Mouse (Mus musculus): ENCODE measurements around the gene Fam160b1. TPM values are rescaled to one million over a fixed set of nuclear protein-coding genes. Genes with fewer than 3 reads are reported as not detected.

The Fam160b1 gene
- polyA plus RNA-seq, 1 experiment from 2014 or later, result 14.1 TPM

DNA sequence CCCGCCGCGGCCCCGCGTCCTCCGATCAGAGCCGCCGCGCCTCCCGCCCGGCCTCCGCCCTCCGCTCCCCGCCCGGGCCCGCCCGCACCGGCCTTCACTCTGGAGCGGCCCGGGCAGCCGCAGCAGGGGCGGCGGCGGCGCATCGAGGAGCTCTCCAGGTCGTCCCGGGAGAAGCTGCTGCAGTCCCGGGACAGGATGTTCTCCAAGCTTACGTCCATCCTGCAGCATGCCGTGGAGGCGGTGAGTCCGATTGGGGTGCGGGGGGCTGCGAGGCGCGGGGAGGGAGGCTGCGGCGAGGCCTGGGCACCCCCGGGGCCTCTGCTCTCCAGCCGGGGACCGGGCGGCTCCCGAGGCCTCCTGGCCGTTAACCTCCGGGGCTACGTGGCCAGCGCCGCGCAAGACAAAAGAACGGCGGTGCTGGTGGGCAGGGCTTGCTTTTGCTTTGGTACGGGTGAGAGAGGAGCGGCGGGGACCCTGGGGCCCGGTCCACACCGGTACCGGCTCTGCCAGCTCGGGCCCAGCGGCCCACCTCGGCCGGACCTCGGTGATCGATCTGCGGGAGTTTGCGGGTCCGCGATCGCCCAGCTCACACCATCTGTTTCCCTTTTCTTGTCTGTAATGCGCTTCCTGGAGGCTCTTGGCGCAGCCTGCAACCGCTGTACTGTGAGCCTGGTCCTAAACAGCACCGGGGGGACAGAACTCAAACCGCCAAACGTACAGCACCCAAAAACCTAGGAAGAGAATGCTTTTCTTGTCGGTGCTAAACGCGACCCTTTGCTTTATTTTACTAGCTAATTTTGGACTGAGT, 855 bp downstream of the Fam160b1 start:
- Histone ChIP-seq H3K9me3 (no peaks in the 10 kb centered on the region), H3K36me3 (replicated peaks) (no peaks in the 10 kb centered on the region), H3K4me2 (peak overlapping the region; percentile 64), H3K27me3 (replicated peaks) (no peaks in the 10 kb centered on the region), H3K4me1 (peaks cover 51% of the 10 kb centered on the region), H3K27ac (peak overlapping the region; percentile 96), H3K4me3 (peak overlapping the region; percentile 97), H3K9ac (peak overlapping the region; percentile 97)
- WGBS, result under 1% methylated on average over 63 of the region's 78 CpGs
- peak; percentile 51 for ATAC-seq (replicated peaks)

DNA sequence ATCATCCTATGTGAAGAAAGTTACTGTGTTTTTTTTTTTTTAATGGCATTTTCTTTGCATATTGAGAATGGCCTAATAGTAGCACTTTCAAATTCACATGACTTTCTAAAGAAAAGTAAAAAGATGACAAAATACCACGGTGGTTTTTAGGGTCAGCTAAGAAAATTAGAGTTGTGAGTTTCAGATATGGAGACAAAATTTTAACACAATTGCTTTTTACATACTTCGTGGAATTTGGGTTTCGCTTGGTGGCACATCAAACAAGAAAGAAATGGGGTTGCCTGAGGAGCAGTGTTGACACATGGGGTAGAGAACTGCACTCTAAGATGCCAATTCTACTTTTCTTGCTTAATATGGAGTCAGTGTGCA, 1.4 kb downstream of the Fam160b1 start:
- 11% methylated on average over 3 of the region's 3 CpGs for WGBS
- H3K4me3 ChIP-seq, result peak overlapping the region; percentile 97
- H3K27ac ChIP-seq, result peak overlapping the region; percentile 96

DNA sequence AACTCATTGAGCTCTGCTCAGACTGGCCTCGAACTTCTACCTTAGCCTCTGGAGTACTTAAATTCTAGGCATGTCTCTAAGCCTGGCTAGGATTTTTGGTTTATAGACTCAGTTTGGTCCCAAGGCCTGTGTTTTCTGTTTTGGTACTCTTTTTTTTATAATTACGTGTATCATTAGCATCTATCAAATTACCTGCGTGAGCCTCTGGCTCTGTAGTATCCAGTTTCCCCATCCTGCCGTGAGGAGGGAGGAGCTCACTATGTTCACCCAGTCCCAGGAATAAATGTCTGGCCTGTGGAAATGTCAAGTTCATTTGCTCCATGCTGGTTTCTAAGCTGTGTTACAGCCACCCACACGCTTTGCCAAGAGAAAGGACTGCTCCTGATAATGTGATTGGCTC, 2.1 kb downstream of the Fam160b1 start:
- H3K27me3 ChIP-seq (replicated peaks), result no peaks in the 10 kb centered on the region
- peak overlapping the region; percentile 21 for H3K4me3 ChIP-seq
- H3K27ac ChIP-seq, result no peak overlapping the region
- H3K4me2 ChIP-seq, result peak overlapping the region; percentile 64
- peaks cover 63% of the 10 kb centered on the region for H3K4me1 ChIP-seq
- H3K9me3 ChIP-seq, result no peaks in the 10 kb centered on the region
- H3K36me3 ChIP-seq (replicated peaks), result no peaks in the 10 kb centered on the region
- 34% methylated on average over 5 of the region's 5 CpGs for WGBS
- no peak for ATAC-seq (replicated peaks)
- H3K9ac ChIP-seq, result no peak overlapping the region

More for the DNA sequence above, 1.4 kb downstream of the Fam160b1 start:
- no peak for ATAC-seq (replicated peaks)
- Histone ChIP-seq H3K9me3 (no peaks in the 10 kb centered on the region), H3K36me3 (replicated peaks) (no peaks in the 10 kb centered on the region), H3K27me3 (replicated peaks) (no peaks in the 10 kb centered on the region), H3K9ac (peak overlapping the region; percentile 97), H3K4me2 (peak overlapping the region; percentile 64), H3K4me1 (peaks cover 56% of the 10 kb centered on the region)

DNA sequence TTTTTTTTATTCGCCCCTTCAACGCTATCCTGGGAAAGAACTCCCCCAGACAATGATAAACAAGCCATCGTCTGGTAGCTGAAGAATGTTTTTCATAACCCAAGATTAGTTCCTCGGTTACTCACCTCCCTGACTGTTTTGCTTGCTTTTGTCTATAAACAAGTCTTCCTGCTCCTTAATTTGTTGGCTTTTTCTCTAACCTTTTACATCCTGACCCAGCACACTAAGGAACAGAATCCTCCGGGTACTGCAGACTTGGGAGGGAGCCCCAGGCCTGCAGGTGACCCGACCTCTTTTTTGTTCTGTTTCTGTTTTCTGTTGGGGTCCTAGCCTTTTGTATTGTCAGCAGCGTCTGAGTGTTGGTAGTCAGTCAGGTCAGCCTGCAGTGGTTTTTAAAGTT, 2.6 kb downstream of the Fam160b1 start:
- no peak for ATAC-seq (replicated peaks)
- H3K4me3 ChIP-seq, result peak overlapping the region; percentile 21
- no peaks in the 10 kb centered on the region for H3K27me3 ChIP-seq (replicated peaks)
- H3K4me2 ChIP-seq, result peak overlapping the region; percentile 64
- no peak overlapping the region for H3K27ac ChIP-seq
- H3K36me3 ChIP-seq (replicated peaks), result no peaks in the 10 kb centered on the region
- no peak overlapping the region for H3K9ac ChIP-seq
- 36% methylated on average over 7 of the region's 7 CpGs for WGBS
- peaks cover 68% of the 10 kb centered on the region for H3K4me1 ChIP-seq
- no peaks in the 10 kb centered on the region for H3K9me3 ChIP-seq

DNA sequence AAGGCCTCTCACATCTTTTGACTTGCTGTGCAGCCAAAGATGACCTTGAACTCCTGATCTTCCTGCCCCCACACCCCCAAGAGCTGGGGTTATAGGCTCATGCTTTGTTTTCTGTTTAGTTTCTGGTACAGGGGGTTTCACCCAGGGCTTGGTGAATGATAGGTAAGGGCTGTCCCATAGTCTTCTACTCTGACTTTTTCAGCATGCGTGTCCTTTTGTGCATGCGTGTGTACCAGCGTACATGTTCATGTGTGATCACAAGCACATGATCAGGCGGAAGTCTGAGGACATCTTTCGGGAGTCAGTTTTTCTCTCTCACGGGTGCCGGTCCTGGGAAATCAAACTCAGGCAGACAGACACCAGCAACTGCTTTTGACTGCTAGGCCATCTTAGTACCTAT, 3.1 kb downstream of the Fam160b1 start:
- H3K9ac ChIP-seq, result no peak overlapping the region

DNA sequence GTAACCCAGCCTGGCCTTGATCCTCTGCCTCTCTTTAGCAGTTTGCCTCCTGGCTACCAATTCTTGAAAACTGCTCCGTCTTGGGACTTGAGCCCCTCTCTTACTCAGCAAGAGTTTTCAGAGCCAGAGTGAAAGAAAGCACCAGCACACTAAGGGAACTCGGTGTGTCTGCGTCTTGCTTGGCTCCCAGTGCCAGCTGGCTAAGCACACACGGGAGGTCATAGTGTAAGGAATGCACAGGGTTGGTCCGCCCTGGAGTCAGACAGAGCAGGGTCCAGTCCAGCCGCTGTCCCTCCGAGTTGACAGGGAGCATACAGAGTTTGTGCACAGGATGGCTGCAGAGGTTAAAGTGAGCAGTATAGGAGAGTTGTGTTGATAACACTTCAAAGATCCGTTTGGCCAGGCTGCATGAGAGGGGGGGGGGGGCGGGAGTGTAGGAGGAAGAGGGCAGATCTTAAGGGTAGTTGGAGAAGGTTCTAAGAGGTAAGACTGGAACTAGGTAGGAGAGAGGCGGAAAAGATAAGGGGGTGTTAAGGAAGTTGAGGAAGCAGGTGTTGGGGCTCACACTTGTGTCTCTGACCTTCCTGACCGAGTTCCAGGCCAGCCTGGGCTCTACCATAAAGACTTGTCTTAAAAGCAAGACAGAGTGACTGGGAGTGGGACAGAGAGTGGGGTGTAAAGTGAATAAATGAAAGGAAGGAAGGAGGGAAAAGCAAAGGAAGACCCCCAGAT, 4.6 kb downstream of the Fam160b1 start:
- H3K4me3 ChIP-seq, result no peak overlapping the region
- no peak overlapping the region for H3K9ac ChIP-seq
- H3K27ac ChIP-seq, result no peak overlapping the region
- no peak for ATAC-seq (replicated peaks)
- no peaks in the 10 kb centered on the region for H3K27me3 ChIP-seq (replicated peaks)
- H3K4me1 ChIP-seq, result peaks cover 64% of the 10 kb centered on the region
- H3K4me2 ChIP-seq, result no peak overlapping the region
- H3K9me3 ChIP-seq, result no peaks in the 10 kb centered on the region
- H3K36me3 ChIP-seq (replicated peaks), result peaks cover 9% of the 10 kb centered on the region; the same call in 1 of the 2 replicates
- 49% methylated on average over 10 of the region's 11 CpGs for WGBS

More for the DNA sequence above, 3.1 kb downstream of the Fam160b1 start:
- H3K9me3 ChIP-seq, result no peaks in the 10 kb centered on the region
- no peaks in the 10 kb centered on the region for H3K36me3 ChIP-seq (replicated peaks)
- no peak overlapping the region for H3K27ac ChIP-seq
- peaks cover 68% of the 10 kb centered on the region for H3K4me1 ChIP-seq
- ATAC-seq (replicated peaks), result no peak
- no peak overlapping the region for H3K4me3 ChIP-seq
- H3K27me3 ChIP-seq (replicated peaks), result no peaks in the 10 kb centered on the region
- H3K4me2 ChIP-seq, result peak overlapping the region; percentile 64
- WGBS, result 94% methylated on average over 7 of the region's 7 CpGs

DNA sequence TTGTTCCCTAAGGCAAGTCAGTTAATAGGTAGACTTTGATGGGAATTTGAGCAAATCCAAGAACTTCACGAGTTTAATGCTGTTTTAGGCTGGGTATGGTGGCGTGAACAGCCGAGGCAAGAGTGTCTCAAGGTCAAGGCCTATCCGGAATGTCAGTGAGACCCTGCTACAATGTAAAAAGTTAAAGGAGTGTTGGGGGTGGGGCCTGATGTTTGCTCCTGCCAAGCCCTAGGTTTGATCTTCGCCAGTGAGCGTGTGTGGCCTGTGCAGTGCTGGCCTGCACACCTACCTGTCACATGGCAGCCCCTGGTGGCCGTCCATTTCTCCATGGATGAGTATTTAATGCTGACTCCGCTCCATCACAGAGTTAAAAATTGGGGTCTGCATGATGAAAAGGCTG, 5.5 kb downstream of the Fam160b1 start:
- H3K4me2 ChIP-seq, result no peak overlapping the region
- whole genome bisulfite sequencing, result 61% methylated on average over 8 of the region's 8 CpGs
- no peaks in the 10 kb centered on the region for H3K27me3 ChIP-seq (replicated peaks)
- H3K4me3 ChIP-seq, result no peak overlapping the region
- H3K27ac ChIP-seq, result no peak overlapping the region
- H3K36me3 ChIP-seq (replicated peaks), result peaks cover 12% of the 10 kb centered on the region; the same call in 1 of the 2 replicates
- no peaks in the 10 kb centered on the region for H3K9me3 ChIP-seq
- peaks cover 62% of the 10 kb centered on the region for H3K4me1 ChIP-seq
- no peak for ATAC-seq (replicated peaks)
- no peak overlapping the region for H3K9ac ChIP-seq

DNA sequence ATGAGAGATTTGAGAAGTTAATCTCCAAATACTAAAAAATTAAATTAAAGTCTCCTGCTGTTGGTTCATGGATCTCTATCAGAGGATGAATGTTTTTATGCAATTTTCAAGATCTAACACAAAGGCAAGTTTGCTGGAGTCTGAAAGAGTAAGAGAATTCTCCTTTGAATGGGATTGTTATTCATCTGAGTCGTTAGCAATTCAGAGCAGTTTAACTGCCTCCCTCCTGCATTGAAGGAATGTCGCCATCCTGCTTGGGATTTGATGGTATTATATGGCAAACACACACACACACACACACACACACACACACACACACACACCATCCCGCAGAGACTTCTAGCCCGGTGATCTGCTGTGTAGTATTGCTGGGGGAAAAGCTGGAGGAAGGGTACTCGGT, 6.1 kb downstream of the Fam160b1 start:
- Histone ChIP-seq H3K27me3 (replicated peaks) (no peaks in the 10 kb centered on the region), H3K4me2 (no peak overlapping the region), H3K36me3 (replicated peaks) (peaks cover 15% of the 10 kb centered on the region; the same call in 1 of the 2 replicates), H3K9ac (no peak overlapping the region), H3K4me1 (peaks cover 62% of the 10 kb centered on the region), H3K9me3 (no peaks in the 10 kb centered on the region), H3K4me3 (no peak overlapping the region), H3K27ac (no peak overlapping the region)
- WGBS, result 21% methylated on average over 5 of the region's 5 CpGs
- ATAC-seq (replicated peaks), result no peak

DNA sequence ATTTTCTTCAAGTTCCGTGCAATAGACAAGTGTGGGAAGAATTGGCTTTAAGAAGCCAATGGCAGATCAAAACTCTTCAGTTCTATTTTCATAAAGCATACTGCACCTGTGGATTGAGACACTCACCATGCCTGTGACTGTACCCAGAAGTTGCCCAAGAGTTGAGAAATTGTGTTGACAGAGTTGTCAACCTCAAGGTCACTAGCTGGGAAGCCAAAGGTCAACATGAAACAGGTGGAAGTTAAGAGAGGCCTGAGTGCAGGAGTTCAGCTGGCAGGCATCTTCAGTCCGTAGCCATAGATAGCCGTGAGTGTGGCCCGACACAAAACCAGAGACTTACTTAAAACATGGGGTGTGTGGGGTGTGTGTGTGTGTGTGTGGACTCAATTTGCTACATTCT, 6.7 kb downstream of the Fam160b1 start:
- H3K4me3 ChIP-seq, result no peak overlapping the region
- H3K4me1 ChIP-seq, result peaks cover 60% of the 10 kb centered on the region
- H3K9ac ChIP-seq, result no peak overlapping the region
- no peak overlapping the region for H3K4me2 ChIP-seq
- H3K27ac ChIP-seq, result no peak overlapping the region
- no peaks in the 10 kb centered on the region for H3K27me3 ChIP-seq (replicated peaks)
- H3K9me3 ChIP-seq, result no peaks in the 10 kb centered on the region
- peaks cover 18% of the 10 kb centered on the region; the same call in 1 of the 2 replicates for H3K36me3 ChIP-seq (replicated peaks)
- ATAC-seq (replicated peaks), result no peak
- 88% methylated on average over 4 of the region's 4 CpGs for WGBS

DNA sequence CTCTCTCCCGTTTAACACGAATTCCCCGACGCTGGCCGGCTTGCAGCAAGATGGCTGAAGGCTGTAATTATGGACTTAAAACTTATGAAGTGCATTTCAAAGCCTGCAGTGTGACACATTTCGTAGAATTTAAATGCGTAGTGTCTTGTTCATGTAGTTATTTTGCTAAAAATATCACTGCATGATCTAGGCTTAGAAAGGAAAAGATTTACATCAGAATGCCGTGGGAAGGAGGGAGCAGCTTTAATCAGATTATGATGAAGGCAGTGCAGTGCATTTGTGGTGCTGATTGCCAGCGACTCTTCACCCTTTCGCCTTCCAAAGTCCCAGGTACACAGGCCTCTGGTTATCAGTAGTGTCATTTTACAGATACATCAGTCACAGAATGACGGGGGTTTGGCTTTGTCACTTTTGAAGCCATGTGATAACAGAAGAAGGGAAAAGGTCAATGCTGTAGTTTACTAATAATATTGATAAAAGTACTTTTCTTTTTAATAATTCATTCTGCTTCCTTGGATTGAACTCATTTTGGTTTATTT, 7.4 kb downstream of the Fam160b1 start:
- ATAC-seq (replicated peaks), result no peak
- H3K4me3 ChIP-seq, result no peak overlapping the region
- peaks cover 18% of the 10 kb centered on the region; the same call in 1 of the 2 replicates for H3K36me3 ChIP-seq (replicated peaks)
- 53% methylated on average over 11 of the region's 11 CpGs for WGBS
- no peak overlapping the region for H3K4me2 ChIP-seq
- H3K27me3 ChIP-seq (replicated peaks), result no peaks in the 10 kb centered on the region
- H3K9ac ChIP-seq, result no peak overlapping the region
- H3K9me3 ChIP-seq, result no peaks in the 10 kb centered on the region
- no peak overlapping the region for H3K27ac ChIP-seq
- peaks cover 54% of the 10 kb centered on the region for H3K4me1 ChIP-seq

DNA sequence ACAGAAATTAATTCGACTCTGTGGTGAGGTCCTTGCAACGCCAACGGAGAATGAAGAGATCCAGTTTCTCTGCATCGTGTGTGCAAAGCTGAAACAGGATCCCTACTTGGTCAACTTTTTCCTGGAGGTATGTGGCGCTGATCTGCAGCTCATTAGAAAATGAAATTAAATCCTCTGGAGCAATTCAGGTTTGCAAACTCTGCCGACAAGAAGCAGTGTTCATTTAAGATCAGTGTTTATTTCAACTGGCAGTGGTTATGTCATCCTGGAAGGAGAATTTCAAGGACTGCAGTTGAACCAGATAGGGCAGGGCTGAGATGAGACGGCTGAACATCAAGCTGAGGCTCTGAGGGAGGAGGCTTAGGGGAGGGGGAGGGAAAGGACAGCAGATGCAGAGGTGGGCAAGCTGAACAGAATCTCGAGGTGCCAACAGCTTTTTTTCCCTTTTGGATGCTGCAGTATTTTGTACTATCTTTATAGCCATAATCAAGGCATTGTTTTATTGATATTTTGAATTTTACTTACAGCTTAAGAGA, 12.9 kb downstream of the Fam160b1 start:
- Histone ChIP-seq H3K36me3 (replicated peaks) (peaks cover 54% of the 10 kb centered on the region), H3K4me3 (no peak overlapping the region), H3K27ac (no peak overlapping the region), H3K9ac (no peak overlapping the region), H3K27me3 (replicated peaks) (no peaks in the 10 kb centered on the region), H3K9me3 (no peaks in the 10 kb centered on the region), H3K4me1 (0 out of 2 replicates have a peak, but pooled peaks cover 4% of the 10 kb centered on the region), H3K4me2 (no peak overlapping the region)
- no peak for ATAC-seq (replicated peaks)
- 83% methylated on average over 8 of the region's 8 CpGs for WGBS

DNA sequence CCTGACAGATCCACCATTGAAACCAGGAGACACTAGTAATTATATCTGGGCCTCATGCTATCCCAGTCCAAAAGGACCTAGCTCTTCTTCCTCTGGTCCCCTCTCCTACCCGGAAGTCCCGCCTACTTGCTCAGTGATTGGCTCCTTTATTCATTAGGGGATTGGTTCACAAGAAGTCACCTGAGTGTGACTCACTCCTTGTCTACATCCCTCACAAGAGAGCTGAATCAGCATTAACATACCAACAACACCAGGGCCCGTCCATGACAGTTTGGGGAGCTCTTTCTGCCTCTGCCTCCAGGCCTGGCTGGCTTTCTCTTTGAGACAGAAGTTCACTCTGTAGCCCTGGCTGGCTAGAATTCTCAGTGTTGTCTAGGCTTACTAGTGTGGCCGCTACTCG, 14.7 kb downstream of the Fam160b1 start:
- peaks cover 59% of the 10 kb centered on the region for H3K36me3 ChIP-seq (replicated peaks)

More for the DNA sequence above, 14.7 kb downstream of the Fam160b1 start:
- no peak overlapping the region for H3K4me2 ChIP-seq
- H3K4me3 ChIP-seq, result no peak overlapping the region
- ATAC-seq (replicated peaks), result no peak
- H3K27me3 ChIP-seq (replicated peaks), result no peaks in the 10 kb centered on the region
- no peaks in the 10 kb centered on the region for H3K4me1 ChIP-seq
- no peaks in the 10 kb centered on the region for H3K9me3 ChIP-seq
- H3K27ac ChIP-seq, result no peak overlapping the region
- 88% methylated on average over 5 of the region's 5 CpGs for WGBS
- H3K9ac ChIP-seq, result no peak overlapping the region

Measured in midbrain, embryonic 15.5 days (tissue).